Mouse (Mus musculus) heart, adult 2 months (tissue): ENCODE measurements around the gene Sox2. TPM values are rescaled to one million over a fixed set of nuclear protein-coding genes. Genes with fewer than 3 reads are reported as not detected.

ENCODE experiments used
- DNase-seq, 2 experiments: peaks; one replicate each; pipeline ENCODE4 v3.0.0; 2021
- H3K27ac ChIP-seq: fragments of 200-600 bp; 2 replicates; pipeline ENCODE4 v1.8.1; 2022
- H3K27me3 ChIP-seq: fragments of 200-500 bp; 2 replicates; pipeline ENCODE4 v1.6.1; 2012; ENCODE audit warnings: mild to moderate bottlenecking, low read length, inconsistent platforms, mixed read lengths; ENCODE audit not compliant: control insufficient read depth, insufficient read depth
- H3K36me3 ChIP-seq: fragments of 200-500 bp; 2 replicates; pipeline ENCODE4 v1.6.1; 2012; ENCODE audit warnings: low read length, inconsistent platforms; ENCODE audit not compliant: control insufficient read depth, insufficient read depth
- H3K4me1 ChIP-seq: fragments of 200-500 bp; 2 replicates; pipeline ENCODE4 v1.6.1; 2011; ENCODE audit warnings: low read length; ENCODE audit not compliant: control insufficient read depth, insufficient read depth
- H3K4me3 ChIP-seq: fragments of 200-600 bp; 2 replicates; pipeline ENCODE4 v1.8.1; 2022
- H3K79me2 ChIP-seq: fragments of 200-500 bp; replicated peaks from 2 replicates; pipeline ENCODE4 v1.6.1; 2012; ENCODE audit warnings: mild to moderate bottlenecking, inconsistent platforms, low read length, moderate library complexity, mixed read lengths; ENCODE audit not compliant: control insufficient read depth, insufficient read depth
- H3K9ac ChIP-seq: fragments of 200-500 bp; 2 replicates; pipeline ENCODE4 v1.6.1; 2012; ENCODE audit warnings: low read depth, mild to moderate bottlenecking, control low read depth, inconsistent platforms, low read length, mixed read lengths
- CTCF ChIP-seq: fragments of 200-600 bp; IDR thresholded peaks from 2 replicates; pipeline ENCODE4 v1.8.1; 2022; ENCODE audit warnings: antibody characterized with exemption, mild to moderate bottlenecking, moderate library complexity
- EP300 ChIP-seq: fragments of 200-500 bp; IDR thresholded peaks from 2 replicates; pipeline ENCODE4 v1.6.1; 2011; ENCODE audit warnings: low read depth, low read length, control low read depth; ENCODE audit not compliant: insufficient read depth
- POLR2A ChIP-seq: fragments of 200-500 bp; IDR thresholded peaks from 2 replicates; pipeline ENCODE4 v1.6.1; 2011; ENCODE audit warnings: mild to moderate bottlenecking, low read depth, low read length, control low read depth; ENCODE audit not compliant: insufficient read depth
- WGBS: fragments of 180-500 bp; shearing (Covaris S2); methylation state at CpG from one replicate; pipeline ENCODE4 v1.1.7; 2018; 5-methylcytosine and 5-hydroxymethylcytosine counted together
- intact Hi-C: fragments of 180-260 bp; cut with DNase I; formaldehyde crosslinking; loops from one replicate; pipeline ENCODE4 v1.15.1; 2025
- polyA plus RNA-seq: library from polyadenylated mRNA; depleted of rRNA; stranded (reverse); fragments of >200 nt; gene quantifications from 2 replicates; pipeline ENCODE4 v1.2.3, GENCODE M21; 2012
- total RNA-seq, 2 experiments: library from RNA; stranded (reverse); gene quantifications; 2 replicates each; pipeline ENCODE4 v1.2.3; 2021

The Sox2 gene
- total and polyA plus RNA-seq, 3 experiments: 0.66 TPM; not detected in 2

DNA sequence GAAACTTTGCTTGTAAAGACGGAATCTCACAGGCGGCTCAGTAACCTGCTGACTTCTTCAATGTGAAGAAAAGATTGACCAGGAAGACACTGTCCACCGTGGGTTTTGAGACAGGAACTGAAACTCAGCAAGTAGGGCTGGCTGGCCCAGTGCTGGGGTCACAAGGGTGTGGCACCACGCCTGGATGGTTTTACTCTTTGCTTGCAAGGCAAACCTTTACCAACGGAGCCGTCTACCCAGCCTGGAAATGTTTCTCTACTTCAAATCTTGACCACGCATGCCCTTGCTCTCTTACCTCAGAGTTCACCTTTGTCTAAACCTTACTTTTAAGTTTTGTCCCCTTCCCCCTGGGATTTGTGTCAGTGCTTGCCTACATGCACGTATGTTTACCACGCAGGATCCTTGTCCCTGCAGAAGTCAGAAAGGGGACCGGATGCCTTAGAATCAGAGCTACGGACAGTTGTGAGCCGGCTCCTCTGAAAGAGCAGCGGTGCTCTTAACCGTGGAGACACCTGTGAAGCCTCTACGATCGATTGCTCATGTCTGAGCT, 25.4 kb upstream of the Sox2 start:
- Histone ChIP-seq H3K79me2 (no peaks in the 10 kb centered on the region), H3K36me3 (no peaks in the 10 kb centered on the region), H3K27me3 (no peaks in the 10 kb centered on the region), H3K4me1 (no peaks in the 10 kb centered on the region), H3K27ac (no peak overlapping the region), H3K4me3 (no peak overlapping the region), H3K9ac (no peak overlapping the region)
- 82% methylated on average over 16 of the region's 16 CpGs for WGBS
- TF ChIP-seq EP300: no peak
- TF ChIP-seq POLR2A: no peak
- TF ChIP-seq CTCF: no peak
- no peak for DNase-seq
- intact Hi-C loops: no loop called here

DNA sequence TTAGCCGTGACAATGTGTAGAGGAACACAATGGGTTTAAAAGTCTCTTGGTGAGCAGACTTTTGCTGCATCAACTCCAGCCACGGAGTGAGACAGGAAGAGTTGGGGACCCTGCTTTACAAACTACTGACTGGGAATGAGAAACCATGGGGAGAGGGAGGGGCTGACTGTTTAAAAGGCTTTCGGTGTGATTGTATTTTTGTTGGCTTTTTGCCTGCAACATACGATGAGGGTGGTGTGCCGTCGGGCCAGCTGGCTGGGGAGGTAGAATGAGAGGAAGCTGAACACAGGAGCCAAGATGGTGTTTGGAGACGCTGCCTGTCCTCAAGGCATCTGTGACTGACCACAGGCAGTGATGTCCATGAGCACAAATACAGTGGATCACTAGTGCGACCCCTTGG, 23.7 kb upstream of the Sox2 start:
- Histone ChIP-seq H3K79me2 (no peaks in the 10 kb centered on the region), H3K9ac (no peak overlapping the region), H3K4me3 (no peak overlapping the region), H3K4me1 (no peaks in the 10 kb centered on the region), H3K27me3 (no peaks in the 10 kb centered on the region), H3K36me3 (no peaks in the 10 kb centered on the region), H3K27ac (no peak overlapping the region)
- TF ChIP-seq POLR2A: no peak
- no peak for TF ChIP-seq EP300
- TF ChIP-seq CTCF: no peak
- intact Hi-C loops: no loop called here
- 47% methylated on average over 8 of the region's 8 CpGs for WGBS
- no peak for DNase-seq

DNA sequence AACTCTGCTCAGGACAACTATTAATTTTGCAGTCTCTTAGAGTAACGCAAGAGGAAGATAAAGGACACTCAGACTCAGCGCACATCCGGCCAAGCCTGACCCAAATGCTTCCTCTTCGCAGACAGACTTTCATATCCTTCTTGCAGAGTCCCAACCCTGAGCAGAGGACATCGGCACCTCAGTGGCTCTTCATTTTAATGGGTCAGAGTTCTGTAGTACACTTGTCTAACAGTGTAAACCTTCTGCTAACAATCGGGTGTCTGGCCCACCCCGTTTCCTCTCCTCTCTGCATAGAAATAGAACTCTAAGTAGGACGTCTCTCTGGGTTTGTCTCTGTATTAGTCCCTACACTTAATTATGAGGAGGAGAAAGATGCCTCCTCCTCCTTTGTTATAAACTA, 20.2 kb upstream of the Sox2 start:
- H3K27ac ChIP-seq: no peak overlapping the region
- TF ChIP-seq EP300 (no peak), POLR2A (no peak), CTCF (no peak)
- H3K27me3 ChIP-seq: no peaks in the 10 kb centered on the region
- no peaks in the 10 kb centered on the region for H3K4me1 ChIP-seq
- H3K79me2 ChIP-seq: no peaks in the 10 kb centered on the region
- H3K4me3 ChIP-seq: no peak overlapping the region
- 70% methylated on average over 8 of the region's 8 CpGs for whole genome bisulfite sequencing
- no peaks in the 10 kb centered on the region for H3K36me3 ChIP-seq
- intact Hi-C loops: no loop called here
- no peak overlapping the region for H3K9ac ChIP-seq
- no peak for DNase-seq

DNA sequence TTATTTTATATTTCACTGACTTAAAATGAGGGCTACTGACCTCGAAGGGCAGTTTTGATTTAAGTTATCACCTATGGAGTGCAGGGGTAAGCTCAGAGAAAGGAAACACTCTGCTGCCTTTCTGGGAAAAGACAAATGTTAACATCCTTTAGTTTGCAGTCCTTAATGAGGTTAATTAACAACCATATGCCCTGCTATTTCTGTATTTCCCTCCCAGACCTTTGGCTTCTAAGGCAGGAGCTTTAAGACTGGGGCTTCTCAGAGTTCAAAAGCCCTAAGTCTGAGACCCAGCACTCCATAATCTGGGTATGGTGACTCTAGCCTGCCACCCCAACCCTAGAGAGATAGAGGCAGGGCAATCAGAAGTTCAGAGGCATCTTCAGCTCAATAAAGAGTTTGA, 19.5 kb upstream of the Sox2 start:
- TF ChIP-seq EP300 (no peak), POLR2A (no peak), CTCF (no peak)
- H3K4me3 ChIP-seq: no peak overlapping the region
- 39% methylated on average over 1 of the region's 1 CpGs for WGBS
- no peaks in the 10 kb centered on the region for H3K27me3 ChIP-seq
- H3K9ac ChIP-seq: no peak overlapping the region
- DNase-seq: no peak
- no peaks in the 10 kb centered on the region for H3K4me1 ChIP-seq
- intact Hi-C loops: no loop called here
- H3K79me2 ChIP-seq: no peaks in the 10 kb centered on the region
- no peak overlapping the region for H3K27ac ChIP-seq
- H3K36me3 ChIP-seq: no peaks in the 10 kb centered on the region

DNA sequence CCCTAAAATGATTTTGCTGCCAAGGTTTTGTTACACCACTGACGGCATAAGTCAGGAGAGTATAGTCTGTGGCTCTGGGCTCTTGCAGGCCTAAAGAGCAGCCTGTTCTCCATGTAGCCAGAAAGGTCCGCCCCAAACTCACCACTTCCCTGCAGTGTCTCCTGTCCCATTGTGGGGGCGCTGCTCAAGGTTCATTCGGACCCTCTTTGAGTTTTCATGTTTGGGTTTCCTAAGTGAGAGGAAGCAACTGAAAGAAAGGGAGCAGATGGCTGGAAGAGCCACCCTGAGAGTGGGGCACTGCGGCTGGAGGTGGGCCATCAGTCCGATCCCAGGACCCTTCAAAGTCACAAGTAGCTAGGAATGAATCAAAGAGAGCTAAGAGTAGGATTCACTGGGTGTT, 13.2 kb upstream of the Sox2 start:
- H3K4me1 ChIP-seq: no peaks in the 10 kb centered on the region
- H3K9ac ChIP-seq: no peak overlapping the region
- intact Hi-C loops: loop anchor here (5.0 kb wide), 2 partner anchors 35 to 680 kb away; no protein-coding TSS in a partner anchor
- WGBS: 69% methylated on average over 6 of the region's 6 CpGs
- H3K27me3 ChIP-seq: peaks cover 10% of the 10 kb centered on the region
- no peak overlapping the region for H3K27ac ChIP-seq
- no peaks in the 10 kb centered on the region for H3K79me2 ChIP-seq
- no peak overlapping the region for H3K4me3 ChIP-seq
- TF ChIP-seq POLR2A (no peak), CTCF (no peak), EP300 (no peak)
- H3K36me3 ChIP-seq: no peaks in the 10 kb centered on the region
- DNase-seq: no peak

DNA sequence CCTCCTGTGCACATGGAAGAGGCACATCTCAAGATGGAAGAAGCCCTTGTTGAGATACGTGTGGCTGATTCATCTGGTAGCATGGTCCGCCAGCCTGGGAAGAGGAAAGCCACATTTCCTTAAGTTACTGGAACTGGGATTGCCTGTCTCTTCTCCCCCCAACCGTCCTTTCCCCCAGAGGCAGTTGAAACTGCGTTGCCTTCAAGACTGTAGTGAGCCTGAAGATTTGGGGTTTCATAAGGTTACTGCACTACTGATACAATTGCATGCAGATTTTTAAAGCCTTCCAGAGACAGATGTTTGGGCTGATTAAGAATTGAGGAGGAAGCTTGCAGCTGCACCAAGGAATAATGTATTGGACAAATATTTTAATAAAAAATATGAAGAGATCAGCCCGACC, 12.7 kb upstream of the Sox2 start:
- 41% methylated on average over 5 of the region's 5 CpGs for WGBS

More for the DNA sequence above, 12.7 kb upstream of the Sox2 start:
- Histone ChIP-seq H3K79me2 (no peaks in the 10 kb centered on the region), H3K9ac (no peak overlapping the region), H3K36me3 (no peaks in the 10 kb centered on the region), H3K4me1 (no peaks in the 10 kb centered on the region), H3K4me3 (no peak overlapping the region), H3K27me3 (peaks cover 14% of the 10 kb centered on the region), H3K27ac (no peak overlapping the region)
- TF ChIP-seq CTCF (no peak), EP300 (no peak)
- intact Hi-C loops: loop anchor here (5.0 kb wide), 2 partner anchors 35 to 680 kb away; no protein-coding TSS in a partner anchor
- no peak for DNase-seq
